Mouse (Mus musculus) spleen, adult 2 months (tissue): Measurements from ENCODE around the gene Kcnip2.

ENCODE experiments used
- CTCF ChIP-seq: fragments of 200-500 bp; IDR thresholded peaks from 2 replicates; pipeline ENCODE4 v1.5.1; 2011; ENCODE audit warnings: mild to moderate bottlenecking, inconsistent platforms; ENCODE audit not compliant: insufficient read depth, insufficient read length, insufficient replicate concordance; ENCODE audit errors: extremely low read depth
- POLR2A ChIP-seq: fragments of 200-500 bp; IDR thresholded peaks from 2 replicates; pipeline ENCODE4 v1.6.1; 2011; ENCODE audit warnings: low read depth, low read length, inconsistent platforms

DNA sequence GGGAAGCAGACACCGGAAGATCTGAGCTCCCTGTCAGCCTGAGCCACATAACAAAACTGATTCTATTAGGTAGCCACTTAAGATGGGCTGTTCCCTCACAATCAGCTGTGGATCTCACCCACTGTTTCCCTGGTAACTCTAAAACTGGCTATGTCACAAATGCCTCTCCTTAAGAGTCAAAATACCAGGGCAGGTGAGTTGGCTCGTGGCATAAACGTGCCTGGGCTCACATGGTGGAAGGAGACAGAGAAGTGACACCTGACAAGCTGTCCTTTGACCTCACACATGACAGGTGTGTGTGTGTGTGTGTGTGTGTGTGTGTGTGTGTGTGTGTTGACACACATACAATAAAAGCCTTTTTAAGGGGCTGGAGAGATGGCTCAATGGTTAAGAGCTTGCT lies 28.4 kb downstream of the Kcnip2 start:
- TF ChIP-seq CTCF (no peak), POLR2A (no peak)
